Mouse (Mus musculus): ENCODE results near the gene Ctf1.
A peak's percentile ranks its signal among the peaks of the same experiment; 100 is the strongest.
"Not testable (repeated sequence)": the region's sequence is repeated elsewhere in the genome, so short reads cannot be mapped to it uniquely, and the experiment has no call there.

Ctf1 gene

GRCm38 (mm10) chr7:127693290-127693689 lies 19.2 kb upstream of the Ctf1 start:
- DNase-seq (ENCODE audit: low spot score in 2 of 2), result no peak

GRCm38 (mm10) chr7:127693730-127694129 lies 18.8 kb upstream of the Ctf1 start:
- DNase-seq (ENCODE audit: low spot score in 2 of 2), result not testable (repeated sequence)

- DNase-seq (ENCODE audit: low spot score in 2 of 2), result no peak
Observed at GRCm38 (mm10) chr7:127698986-127699385, 13.6 kb upstream of the Ctf1 start.

- DNase-seq (ENCODE audit: low spot score in 2 of 2), result no peak
Observed at GRCm38 (mm10) chr7:127700712-127701331, 11.7 kb upstream of the Ctf1 start.

GRCm38 (mm10) chr7:127703561-127704178 lies 8.9 kb upstream of the Ctf1 start:
- no peak for DNase-seq (ENCODE audit: low spot score in 2 of 2)

GRCm38 (mm10) chr7:127704598-127704997 lies 7.9 kb upstream of the Ctf1 start:
- DNase-seq (ENCODE audit: low spot score in 2 of 2), result no peak

- no peak for DNase-seq (ENCODE audit: low spot score in 2 of 2)
Observed at GRCm38 (mm10) chr7:127705706-127706105, 6.8 kb upstream of the Ctf1 start.

- DNase-seq (ENCODE audit: low spot score in 2 of 2), result no peak
Observed at GRCm38 (mm10) chr7:127707045-127707956, 5.2 kb upstream of the Ctf1 start.

GRCm38 (mm10) chr7:127707957-127708206 lies 4.7 kb upstream of the Ctf1 start:
- DNase-seq (ENCODE audit: low spot score in 2 of 2), result no peak

GRCm38 (mm10) chr7:127708207-127709078 lies 4.1 kb upstream of the Ctf1 start, which contains the start of gene Bcl7c:
Gene Bcl7c (minus strand): TSS chr7:127708933.
- DNase-seq (ENCODE audit: low spot score in 2 of 2), result peak; percentile 83 to 84

GRCm38 (mm10) chr7:127709261-127709979 lies 3.1 kb upstream of the Ctf1 start:
- no peak for DNase-seq (ENCODE audit: low spot score in 2 of 2)

GRCm38 (mm10) chr7:127711031-127711430 lies 1.5 kb upstream of the Ctf1 start:
- DNase-seq (ENCODE audit: low spot score in 2 of 2), result no peak

- no peak for DNase-seq (ENCODE audit: low spot score in 2 of 2)
Observed at GRCm38 (mm10) chr7:127711456-127711855, 1.1 kb upstream of the Ctf1 start.

- no peak for DNase-seq (ENCODE audit: low spot score in 2 of 2)
Observed at GRCm38 (mm10) chr7:127714816-127715215, 2.3 kb downstream of the Ctf1 start.

- peak in 1 of 2 experiments; percentile 40 for DNase-seq (ENCODE audit: low spot score in 2 of 2)
Observed at GRCm38 (mm10) chr7:127716992-127717391, 4.5 kb downstream of the Ctf1 start.

- DNase-seq (ENCODE audit: low spot score in 2 of 2), result no peak
Observed at GRCm38 (mm10) chr7:127718339-127718738, 5.8 kb downstream of the Ctf1 start.

GRCm38 (mm10) chr7:127719258-127719657 lies 6.7 kb downstream of the Ctf1 start:
- no peak for DNase-seq (ENCODE audit: low spot score in 2 of 2)

GRCm38 (mm10) chr7:127725490-127725889 lies 13.0 kb downstream of the Ctf1 start:
- DNase-seq (ENCODE audit: low spot score in 2 of 2), result no peak

GRCm38 (mm10) chr7:127725924-127726323 lies 13.4 kb downstream of the Ctf1 start:
- DNase-seq (ENCODE audit: low spot score in 2 of 2), result no peak

- DNase-seq (ENCODE audit: low spot score in 2 of 2), result no peak
Observed at GRCm38 (mm10) chr7:127727898-127728297, 15.4 kb downstream of the Ctf1 start.

- DNase-seq (ENCODE audit: low spot score in 2 of 2), result no peak
Observed at GRCm38 (mm10) chr7:127730170-127730569, 17.6 kb downstream of the Ctf1 start.

All from right cerebral cortex, postnatal 36 days (tissue).